Mouse (Mus musculus) cortical plate, adult 2 months (tissue): ENCODE results near the gene Bcl2a1b. TPM values are rescaled to one million over a fixed set of nuclear protein-coding genes. Genes with fewer than 3 reads are reported as not detected.
"Not testable (repeated sequence)": the region's sequence is repeated elsewhere in the genome, so short reads cannot be mapped to it uniquely, and the experiment has no call there.

Experiments used
- H3K27ac ChIP-seq: fragments of 200-500 bp; 2 replicates; pipeline ENCODE4 v1.5.1; 2012; ENCODE audit warnings: low read length, control low read depth, inconsistent platforms; ENCODE audit not compliant: insufficient read depth
- H3K4me1 ChIP-seq: fragments of 200-500 bp; 2 replicates; pipeline ENCODE4 v1.6.1; 2011; ENCODE audit warnings: low read length; ENCODE audit not compliant: control insufficient read depth, insufficient read depth
- H3K4me3 ChIP-seq: fragments of 200-500 bp; 2 replicates; pipeline ENCODE4 v1.5.1; 2011; ENCODE audit warnings: mild to moderate bottlenecking, low read length, control low read depth; ENCODE audit not compliant: insufficient read depth
- CTCF ChIP-seq: fragments of 200-500 bp; IDR thresholded peaks from 2 replicates; pipeline ENCODE4 v1.5.1; 2011; ENCODE audit warnings: mild to moderate bottlenecking, control low read depth, low read length; ENCODE audit not compliant: insufficient read depth; ENCODE audit errors: extremely low read depth
- POLR2A ChIP-seq: fragments of 200-500 bp; IDR thresholded peaks from 2 replicates; pipeline ENCODE4 v1.6.1; 2011; ENCODE audit warnings: mild to moderate bottlenecking, low read length, control low read depth; ENCODE audit not compliant: insufficient read depth; ENCODE audit errors: extremely low read depth
- polyA plus RNA-seq: library from polyadenylated mRNA; depleted of rRNA; stranded (reverse); fragments of >200 nt; gene quantifications from 2 replicates; pipeline ENCODE4 v1.2.3, GENCODE M21; 2012; rRNA removed

The Bcl2a1b gene
- polyA plus RNA-seq, 1 experiment, result 2.7 TPM

GRCm38 (mm10) chr9:89220704-89221287 lies 21.8 kb downstream of the Bcl2a1b start:
- H3K4me1 ChIP-seq, result not testable (repeated sequence)

GRCm38 (mm10) chr9:89226071-89226470 lies 27.1 kb downstream of the Bcl2a1b start:
- H3K4me3 ChIP-seq, result no peak overlapping the region
- H3K27ac ChIP-seq, result no peak overlapping the region
- H3K4me1 ChIP-seq, result no peaks in the 10 kb centered on the region
- TF ChIP-seq POLR2A (no peak), CTCF (peak; percentile 38; the same call in 1 of the 2 replicates)

More at GRCm38 (mm10) chr9:89220704-89221287, 21.8 kb downstream of the Bcl2a1b start:
- not testable (repeated sequence) for H3K4me3 ChIP-seq, H3K27ac ChIP-seq

- TF ChIP-seq CTCF (no peak), POLR2A (no peak)
- Histone ChIP-seq H3K4me1 (no peaks in the 10 kb centered on the region), H3K27ac (no peak overlapping the region), H3K4me3 (no peak overlapping the region)
Measured at GRCm38 (mm10) chr9:89228122-89228521, 29.1 kb downstream of the Bcl2a1b start.

GRCm38 (mm10) chr9:89230897-89231497 lies 32.0 kb downstream of the Bcl2a1b start:
- not testable (repeated sequence) for H3K4me1 ChIP-seq, H3K27ac ChIP-seq, H3K4me3 ChIP-seq
- peak; percentile 21; the same call in 1 of the 2 replicates for TF ChIP-seq CTCF

- not testable (repeated sequence) for H3K27ac ChIP-seq, H3K4me3 ChIP-seq, H3K4me1 ChIP-seq
Measured at GRCm38 (mm10) chr9:89237131-89237530, 38.1 kb downstream of the Bcl2a1b start.

- not testable (repeated sequence) for H3K4me1 ChIP-seq, H3K4me3 ChIP-seq, H3K27ac ChIP-seq
Measured at GRCm38 (mm10) chr9:89238976-89239505, 40.0 kb downstream of the Bcl2a1b start.

- H3K27ac ChIP-seq, H3K4me1 ChIP-seq, H3K4me3 ChIP-seq: not testable (repeated sequence)
Measured at GRCm38 (mm10) chr9:89240516-89241019, 41.6 kb downstream of the Bcl2a1b start.

- H3K4me3 ChIP-seq, result no peak overlapping the region
- no peaks in the 10 kb centered on the region for H3K4me1 ChIP-seq
- H3K27ac ChIP-seq, result no peak overlapping the region
- TF ChIP-seq CTCF (no peak), POLR2A (no peak)
Measured at GRCm38 (mm10) chr9:89253400-89253799, 54.4 kb downstream of the Bcl2a1b start.

- H3K4me1 ChIP-seq, result no peaks in the 10 kb centered on the region
- H3K27ac ChIP-seq, result no peak overlapping the region
- TF ChIP-seq CTCF (no peak), POLR2A (no peak)
- H3K4me3 ChIP-seq, result no peak overlapping the region
Measured at GRCm38 (mm10) chr9:89256556-89257335, 57.7 kb downstream of the Bcl2a1b start.

Other genes with a start within 250 kb of the Bcl2a1b start
- 0.67 and 0.72 TPM in 2 replicates for gene Bcl2a1a, start 242.3 kb upstream of the Bcl2a1b start, polyA plus RNA-seq
- not detected in 2 replicates for gene Trim43b, start 106.4 kb upstream of the Bcl2a1b start, polyA plus RNA-seq
- gene Gm29094, start 170 bp downstream of the Bcl2a1b start, polyA plus RNA-seq, result not detected in 2 replicates
- gene Mthfs, start 11.5 kb downstream of the Bcl2a1b start, polyA plus RNA-seq, result 10.6 and 14.3 TPM in 2 replicates